Mouse (Mus musculus) MEL (cell line): ENCODE results near the gene Olfr1509.
A peak's percentile ranks its signal among the peaks of the same experiment; 100 is the strongest.

ENCODE experiments used
- CTCF ChIP-seq, 3 experiments: IDR thresholded peaks in 2 of 3; conservative IDR thresholded peaks in 1 of 3; 2 replicates each; pipeline ENCODE4 v1.5.1; 2011 to 2012; ENCODE audit warnings: low read length in 3 of 3, low read depth in 2 of 3, mild to moderate bottlenecking in 2 of 3, improper control_type of control experiment in 1 of 3, inconsistent platforms in 1 of 3, mixed read lengths in 1 of 3, moderate library complexity in 1 of 3; ENCODE audit not compliant: control insufficient read depth in 1 of 3, insufficient read depth in 1 of 3, poor library complexity in 1 of 3, severe bottlenecking in 1 of 3
- ELF1 ChIP-seq: IDR thresholded peaks from 2 replicates; pipeline ENCODE4 v1.6.1; 2014; ENCODE audit warnings: low read depth, mild to moderate bottlenecking, inconsistent platforms, low read length, improper control_type of control experiment, moderate library complexity
- GABPA ChIP-seq: IDR thresholded peaks from 2 replicates; pipeline ENCODE4 v1.6.1; 2012; ENCODE audit warnings: low read depth, mild to moderate bottlenecking, inconsistent platforms, low read length, improper control_type of control experiment, moderate library complexity
- GATA1 ChIP-seq: IDR thresholded peaks from 2 replicates; pipeline ENCODE4 v1.6.1; 2011; ENCODE audit warnings: low read depth, low read length, improper control_type of control experiment
- NELFE ChIP-seq: IDR thresholded peaks from 2 replicates; pipeline ENCODE4 v1.6.1; 2011; ENCODE audit warnings: low read depth, low read length, improper control_type of control experiment
- POLR2A ChIP-seq, 2 experiments: IDR thresholded peaks; 2 replicates each; pipeline ENCODE4 v1.6.1; 2011 to 2012; ENCODE audit warnings: low read length in 2 of 2, mild to moderate bottlenecking in 2 of 2, control low read depth in 1 of 2, improper control_type of control experiment in 1 of 2, low read depth in 1 of 2, moderate library complexity in 1 of 2; ENCODE audit not compliant: control insufficient read depth in 1 of 2, insufficient read depth in 1 of 2, poor library complexity in 1 of 2
- USF2 ChIP-seq, 2 experiments: IDR thresholded peaks; 2 replicates each; pipeline ENCODE4 v1.6.1; 2011 to 2012; ENCODE audit warnings: improper control_type of control experiment in 2 of 2, low read length in 2 of 2, borderline replicate concordance in 1 of 2, inconsistent platforms in 1 of 2, low read depth in 1 of 2, mild to moderate bottlenecking in 1 of 2; ENCODE audit not compliant: insufficient read depth in 1 of 2

- no peak for TF ChIP-seq NELFE
- TF ChIP-seq CTCF (IDR thresholded peaks at IDR 0.05 in 2 of 3, conservative IDR thresholded peaks at IDR 0.05 in 1 of 3; ENCODE audit: control insufficient read depth in 1 of 3, insufficient read depth in 1 of 3, low read depth in 2 of 3, low read length in 3 of 3, poor library complexity in 1 of 3, severe bottlenecking in 1 of 3): no peak
- peak; percentile 57; the same call in 1 of the 2 replicates for TF ChIP-seq ELF1
- TF ChIP-seq GABPA: no peak
- TF ChIP-seq GATA1: peak; percentile 94
- TF ChIP-seq POLR2A (IDR thresholded peaks at IDR 0.05; ENCODE audit: control insufficient read depth in 1 of 2, insufficient read depth in 1 of 2, low read depth in 1 of 2, low read length in 2 of 2, poor library complexity in 1 of 2): no peak
- no peak for TF ChIP-seq USF2 (IDR thresholded peaks at IDR 0.05; ENCODE audit: borderline replicate concordance in 1 of 2, insufficient read depth in 1 of 2, low read depth in 1 of 2, low read length in 2 of 2)
These were observed 8.3 kb downstream of the Olfr1509 start for GRCm38 (mm10) chr14:52451138-52451537.
